Mouse (Mus musculus): ENCODE data around the gene Ap1m2.
"Not testable (repeated sequence)": the region's sequence is repeated elsewhere in the genome, so short reads cannot be mapped to it uniquely, and the experiment has no call there.

Gene Ap1m2

DNA sequence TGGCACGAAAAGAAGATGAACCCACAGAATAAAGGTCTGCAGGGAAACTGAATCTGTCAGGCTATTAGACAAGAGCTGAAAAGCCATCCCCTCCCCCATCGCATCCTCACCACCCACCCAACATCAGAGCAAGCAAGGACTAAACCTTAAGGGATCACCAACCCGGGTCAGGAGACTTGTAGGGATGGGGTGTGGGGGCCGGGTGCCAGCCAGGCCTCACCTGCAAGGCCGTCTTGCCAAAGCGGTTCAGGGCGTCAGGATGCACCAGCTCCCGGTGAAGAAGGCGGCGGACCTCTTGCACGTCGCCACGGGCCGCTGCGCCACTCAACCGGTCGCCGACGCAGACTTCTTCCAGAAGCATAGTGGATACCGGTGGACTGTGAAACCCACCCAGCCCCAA, 21.5 kb downstream of the Ap1m2 start:
- in situ Hi-C loops (cut with MboI, MseI): no loop called here

DNA sequence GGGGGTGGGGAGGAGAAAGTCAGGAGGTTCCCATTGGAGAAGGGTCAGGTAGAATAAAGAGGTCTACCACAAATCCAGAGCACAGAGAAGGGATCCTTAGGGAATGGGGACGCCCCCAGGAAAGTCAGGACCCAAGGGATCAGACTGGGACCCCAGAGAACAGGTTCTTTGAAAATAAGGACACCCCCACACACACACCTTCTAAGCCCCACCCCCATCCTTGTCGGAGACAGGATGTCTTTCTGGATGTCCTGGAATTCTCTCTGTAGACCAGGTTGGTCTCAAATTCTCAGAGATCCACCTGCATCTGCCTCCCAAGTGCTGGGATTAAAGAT, 22.8 kb downstream of the Ap1m2 start:
- in situ Hi-C loops (cut with MboI, MseI): loop anchor here (5.0 kb wide), 1 partner anchor 57 kb away; no protein-coding TSS in a partner anchor

DNA sequence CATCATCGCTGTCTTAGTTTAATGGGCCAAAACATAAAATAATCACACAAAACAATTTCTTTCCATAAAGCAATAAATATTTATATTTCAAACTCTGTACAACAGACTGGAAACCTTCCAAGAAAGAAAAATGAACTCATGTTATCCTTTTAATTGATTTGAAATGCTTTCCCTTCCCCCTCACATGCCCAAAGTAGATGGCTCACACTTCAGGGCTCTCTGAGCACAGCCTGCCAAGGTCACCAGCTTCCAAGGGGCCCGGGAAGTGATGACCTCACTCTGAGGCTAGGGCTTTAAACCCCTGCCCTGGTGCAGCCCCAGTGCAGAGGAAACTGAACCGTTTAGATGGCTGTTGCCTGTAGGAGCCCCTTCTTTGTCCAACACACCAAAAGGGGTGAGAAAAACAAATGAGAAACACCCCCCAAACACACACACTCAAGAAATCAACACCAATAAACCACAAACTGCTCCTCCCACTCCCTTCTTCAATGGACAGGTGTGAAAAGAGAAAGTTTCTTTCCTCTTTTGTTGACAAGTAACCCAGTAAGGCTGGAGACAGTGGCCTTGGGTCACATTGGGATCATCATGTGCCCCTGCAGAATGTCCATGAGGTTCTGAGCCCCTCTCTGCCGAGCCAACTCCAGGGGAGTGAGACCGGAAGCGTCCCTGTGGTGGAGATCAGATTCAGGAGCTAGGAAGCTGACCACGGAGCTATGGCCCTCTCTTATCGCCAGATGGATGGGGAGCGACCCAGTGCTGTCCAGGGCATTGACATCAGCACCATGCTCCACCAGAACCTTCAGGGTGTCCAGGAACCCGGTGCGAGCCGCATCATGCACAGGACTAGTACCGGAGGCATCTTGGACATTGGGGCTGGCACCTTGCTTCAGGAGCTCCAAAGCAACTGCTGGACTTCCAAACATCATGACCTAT, 23.5 kb downstream of the Ap1m2 start:
- in situ Hi-C loops (cut with MboI, MseI): loop anchor here (5.0 kb wide), 1 partner anchor 56 kb away; no protein-coding TSS in a partner anchor

- in situ Hi-C loops (cut with MboI, MseI): loop anchor here (5.0 kb wide), 1 partner anchor 55 kb away; no protein-coding TSS in a partner anchor
These were observed 24.4 kb downstream of the Ap1m2 start, which contains the start of gene Kri1 for GRCm38 (mm10) chr9:21287571-21288402. Kri1 (minus strand) TSS chr9:21287969.

GRCm38 (mm10) chr9:21286753-21287152, 25.4 kb downstream of the Ap1m2 start:
- in situ Hi-C loops (cut with MboI, MseI): loop anchor here (5.0 kb wide), 1 partner anchor 54 kb away; no protein-coding TSS in a partner anchor

DNA sequence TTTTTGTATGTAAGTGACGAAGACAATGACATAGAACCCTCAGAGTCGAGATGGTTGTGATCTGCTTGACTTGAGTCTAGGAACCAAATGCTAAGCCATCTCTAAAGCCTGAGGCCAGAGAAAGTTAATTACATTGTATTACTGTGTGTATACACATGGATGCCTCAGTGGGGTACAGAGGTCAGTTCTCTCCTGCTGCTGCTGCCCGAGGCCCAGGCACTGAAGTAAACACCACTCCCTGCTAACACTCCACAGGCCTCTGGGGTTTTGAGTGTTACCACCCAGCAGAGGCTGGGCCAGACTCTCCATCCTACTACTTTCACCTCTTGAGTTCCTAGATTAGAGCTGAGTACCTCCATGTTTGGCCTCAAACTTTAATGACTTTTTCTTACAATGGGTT, 28.1 kb downstream of the Ap1m2 start:
- in situ Hi-C loops (cut with MboI, MseI): no loop called here

DNA sequence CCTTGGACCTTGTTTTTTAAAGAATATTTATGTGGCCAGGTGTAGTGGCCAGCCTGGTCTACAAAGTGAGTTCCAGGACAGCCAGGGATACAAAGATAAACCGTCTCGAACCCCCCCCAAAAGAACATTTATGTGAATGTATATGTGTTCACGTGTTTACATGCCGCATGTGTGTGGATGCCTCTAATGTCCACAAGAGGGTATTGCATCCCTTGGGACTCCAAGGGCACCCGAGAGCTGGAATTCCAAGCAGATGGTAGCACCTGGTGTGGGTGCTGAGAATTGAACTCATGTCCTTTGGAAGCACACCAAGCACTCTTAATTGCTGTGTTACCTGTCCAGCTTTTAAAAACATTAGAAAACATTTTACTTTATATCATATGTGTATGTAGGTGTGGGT, 28.5 kb downstream of the Ap1m2 start:
- in situ Hi-C loops (cut with MboI, MseI): no loop called here

DNA sequence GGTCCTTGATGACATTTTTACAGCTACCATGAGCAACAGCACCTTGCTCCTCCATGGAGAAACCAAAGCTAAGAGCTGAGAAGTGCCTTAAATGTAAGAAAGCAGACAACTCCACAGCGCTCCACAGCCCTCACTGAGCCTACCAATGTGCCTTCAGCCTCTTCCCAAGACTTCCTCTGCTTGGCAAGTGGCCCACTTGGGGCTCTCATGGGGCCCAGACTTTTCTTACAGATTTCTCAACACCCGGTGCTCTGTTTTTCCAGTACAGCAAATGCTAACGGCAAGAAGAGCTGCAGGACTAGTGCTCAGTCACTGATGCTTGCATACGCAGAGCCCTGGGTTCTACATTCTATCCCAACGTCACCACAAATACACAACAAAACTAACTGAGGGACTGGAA, 34.4 kb downstream of the Ap1m2 start:
- in situ Hi-C loops (cut with MboI, MseI): no loop called here

GRCm38 (mm10) chr9:21276307-21276706, 35.8 kb downstream of the Ap1m2 start:
- in situ Hi-C loops (cut with MboI, MseI): no loop called here

GRCm38 (mm10) chr9:21275727-21276126, 36.4 kb downstream of the Ap1m2 start:
- in situ Hi-C loops (cut with MboI, MseI): no loop called here

- in situ Hi-C loops (cut with MboI, MseI): no loop called here
These were observed 37.0 kb downstream of the Ap1m2 start for GRCm38 (mm10) chr9:21275013-21275710.

GRCm38 (mm10) chr9:21274336-21274735, 37.8 kb downstream of the Ap1m2 start:
- in situ Hi-C loops (cut with MboI, MseI): no loop called here

DNA sequence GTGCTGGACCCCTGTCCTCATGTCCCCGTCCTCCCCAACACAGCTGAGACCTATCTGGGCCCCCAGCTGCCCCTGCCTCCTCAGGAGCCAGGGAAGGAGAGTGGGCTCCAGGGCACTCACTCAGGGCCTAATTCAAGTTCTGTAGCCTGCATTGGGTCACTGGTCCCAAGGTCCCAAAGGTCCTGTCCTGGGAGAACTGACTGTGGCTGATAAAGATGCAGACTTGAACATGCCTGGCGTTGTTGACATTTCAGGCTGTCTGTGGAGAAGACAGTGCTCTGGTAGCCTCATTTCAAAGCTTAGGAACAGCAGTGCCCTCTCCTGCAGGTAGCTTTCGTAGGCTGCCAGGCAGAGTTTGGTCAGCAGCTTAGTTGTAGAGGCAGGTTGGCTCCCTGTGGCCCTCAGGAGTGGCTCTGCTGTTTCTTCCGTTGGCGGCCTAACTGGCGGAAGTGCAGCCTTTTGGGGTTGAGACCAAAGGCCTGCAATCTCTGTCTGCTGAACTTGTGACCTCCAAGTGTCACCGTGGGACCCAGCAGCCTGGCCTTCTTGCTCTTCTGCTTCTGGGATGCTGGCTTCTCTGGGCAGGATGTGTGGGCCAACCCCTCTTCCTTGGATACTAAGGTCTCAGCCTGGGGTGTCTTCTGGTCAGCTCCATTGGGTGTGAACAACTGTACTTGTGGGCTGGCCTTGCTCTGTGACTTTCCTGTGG, 38.5 kb downstream of the Ap1m2 start:
- in situ Hi-C loops (cut with MboI, MseI): no loop called here

DNA sequence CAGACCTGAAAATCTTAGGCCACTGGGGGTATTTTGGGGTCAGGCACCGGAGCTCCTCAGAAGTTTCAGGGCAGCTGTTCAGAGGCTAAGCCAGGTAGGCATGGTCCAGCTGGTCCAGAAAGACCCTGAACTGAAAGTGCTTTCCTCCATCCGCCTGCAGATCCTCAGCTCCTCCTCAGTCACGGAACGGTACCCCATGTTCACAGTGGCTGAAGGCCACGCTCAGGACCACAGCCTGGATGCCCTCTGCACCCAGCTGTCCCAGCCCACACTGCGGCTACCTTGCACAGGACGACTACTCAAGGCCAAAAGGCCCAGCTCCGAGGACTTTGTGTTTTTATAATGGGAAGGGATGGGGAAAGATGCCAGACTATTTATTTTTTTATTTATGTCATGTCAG, 39.0 kb downstream of the Ap1m2 start:
- in situ Hi-C loops (cut with MboI, MseI): no loop called here

GRCm38 (mm10) chr9:21272391-21272790, 39.7 kb downstream of the Ap1m2 start:
- in situ Hi-C loops (cut with MboI, MseI): no loop called here

- in situ Hi-C loops (cut with MboI, MseI): not testable (repeated sequence)
These were observed 42.5 kb downstream of the Ap1m2 start for GRCm38 (mm10) chr9:21269590-21269989.

GRCm38 (mm10) chr9:21268305-21268704, 43.8 kb downstream of the Ap1m2 start:
- in situ Hi-C loops (cut with MboI, MseI): no loop called here

GRCm38 (mm10) chr9:21266889-21267288, 45.2 kb downstream of the Ap1m2 start:
- in situ Hi-C loops (cut with MboI, MseI): no loop called here

- in situ Hi-C loops (cut with MboI, MseI): no loop called here
These were observed 46.5 kb downstream of the Ap1m2 start for GRCm38 (mm10) chr9:21265611-21266010.

DNA sequence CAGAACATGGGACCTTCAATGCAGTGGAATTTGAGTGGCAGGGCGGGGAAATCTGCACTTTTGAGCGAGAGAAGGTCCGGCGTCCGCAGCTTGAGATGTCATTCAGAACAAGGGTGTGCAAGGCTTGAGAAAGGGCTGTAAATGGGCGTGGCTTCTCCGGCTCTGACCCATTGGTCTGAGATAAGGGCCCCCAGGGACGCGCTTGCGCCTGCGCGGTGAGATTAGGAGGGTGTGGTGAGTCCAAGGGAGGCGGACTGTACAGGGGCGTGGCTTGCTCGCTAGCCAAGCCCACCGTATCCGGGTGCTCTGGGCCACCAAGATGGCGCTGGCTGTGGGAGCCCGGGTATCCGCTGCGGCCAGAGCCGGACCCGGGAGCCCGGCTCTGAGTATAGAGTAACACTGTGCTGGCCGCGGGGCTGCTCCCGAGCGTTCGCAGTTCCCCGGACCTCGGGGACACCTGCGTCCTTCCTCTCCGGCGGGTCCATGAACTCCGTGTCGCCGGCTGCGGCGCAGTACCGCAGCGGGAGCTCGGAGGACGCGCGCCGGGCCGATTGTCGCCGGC, 47.1 kb downstream of the Ap1m2 start, which contains the start of gene Atg4d:
Gene Atg4d, plus strand, starts transcription at position 294 of the 562 bp plus-strand sequence.
- in situ Hi-C loops (cut with MboI, MseI): no loop called here

Measured in T-helper 2 cell (primary cell).